Mouse (Mus musculus) liver, embryonic 13.5 days (tissue): Measurements from ENCODE around the gene Olfr462. TPM values are rescaled to one million over a fixed set of nuclear protein-coding genes. Genes with fewer than 3 reads are reported as not detected.

Experiments used
- ATAC-seq: fragments of 200-750 bp; cut with Nextera tagmentation; 2 replicates; pipeline ENCODE4 v1.8.0; 2017; ENCODE audit warnings: low read depth, mild to moderate bottlenecking, moderate number of reproducible peaks, moderate library complexity
- DNase-seq: peaks from one replicate; pipeline ENCODE4 v3.0.0; 2022
- H3K27ac ChIP-seq: fragments of 300-500 bp; sonication (generic); 2 replicates; pipeline ENCODE4 v1.5.1; 2015; ENCODE audit warnings: moderate library complexity, mild to moderate bottlenecking, inconsistent platforms
- H3K27me3 ChIP-seq: fragments of 300-500 bp; sonication (generic); 2 replicates; pipeline ENCODE4 v1.6.1; 2015; ENCODE audit warnings: mild to moderate bottlenecking, inconsistent platforms
- H3K36me3 ChIP-seq: fragments of 300-500 bp; sonication (generic); 2 replicates; pipeline ENCODE4 v1.6.1; 2015; ENCODE audit warnings: mild to moderate bottlenecking, inconsistent platforms
- H3K4me1 ChIP-seq: fragments of 300-500 bp; sonication (generic); replicated peaks from 2 replicates; pipeline ENCODE4 v1.6.1; 2015; ENCODE audit warnings: inconsistent platforms
- H3K4me2 ChIP-seq: fragments of 300-500 bp; sonication (generic); 2 replicates; pipeline ENCODE4 v1.6.1; 2015; ENCODE audit warnings: inconsistent platforms, mild to moderate bottlenecking, moderate library complexity
- H3K4me3 ChIP-seq: fragments of 300-500 bp; sonication (generic); replicated peaks from 2 replicates; pipeline ENCODE4 v1.5.1; 2015; ENCODE audit warnings: mild to moderate bottlenecking, inconsistent platforms
- H3K9ac ChIP-seq: fragments of 300-500 bp; sonication (generic); 2 replicates; pipeline ENCODE4 v1.6.1; 2015; ENCODE audit warnings: mild to moderate bottlenecking, inconsistent platforms
- H3K9me3 ChIP-seq: fragments of 300-500 bp; sonication (generic); replicated peaks from 2 replicates; pipeline ENCODE4 v1.6.1; 2016; ENCODE audit warnings: inconsistent platforms
- WGBS: fragments of 180-500 bp; shearing (Covaris S2); methylation state at CpG from one replicate; pipeline ENCODE4 v1.1.7; 2015; ENCODE audit not compliant: insufficient replicate concordance; 5-methylcytosine and 5-hydroxymethylcytosine counted together
- polyA plus RNA-seq: library from polyadenylated mRNA; unstranded; fragments of >200 nt; fragmentation: Nextera tagmentation; extraction: Ambion mirVana; gene quantifications from 2 replicates; pipeline ENCODE4 v1.2.1, GENCODE M21; 2015

Olfr462 gene
- not detected in 2 replicates for polyA plus RNA-seq

GRCm38 (mm10) chr11:87892168-87892567, at the start of gene Olfr462:
Gene Olfr462 (minus strand): TSS chr11:87892268.
- H3K4me1 ChIP-seq, result no peaks in the 10 kb centered on the region
- no peaks in the 10 kb centered on the region for H3K36me3 ChIP-seq
- DNase-seq (no peak), ATAC-seq (no peak)
- H3K9ac ChIP-seq, result no peak within 1 kb of the TSS
- no peak within 1 kb of the TSS for H3K4me2 ChIP-seq
- no peaks in the 10 kb centered on the region for H3K27me3 ChIP-seq
- 66% methylated on average over 6 of the region's 6 CpGs for WGBS
- H3K9me3 ChIP-seq, result no peaks in the 10 kb centered on the region
- no peak within 1 kb of the TSS for H3K27ac ChIP-seq
- no peak within 1 kb of the TSS for H3K4me3 ChIP-seq

- DNase-seq (no peak), ATAC-seq (no peak)
- 44% methylated on average over 3 of the region's 3 CpGs for WGBS
- Histone ChIP-seq H3K4me3 (no peak overlapping the region), H3K9ac (no peak overlapping the region), H3K36me3 (no peaks in the 10 kb centered on the region), H3K9me3 (no peaks in the 10 kb centered on the region), H3K27ac (no peak overlapping the region), H3K27me3 (no peaks in the 10 kb centered on the region), H3K4me1 (no peaks in the 10 kb centered on the region), H3K4me2 (no peak overlapping the region)
Observed at GRCm38 (mm10) chr11:87935467-87935866, 43.4 kb upstream of the Olfr462 start.

GRCm38 (mm10) chr11:87933731-87934130, 41.7 kb upstream of the Olfr462 start:
- H3K9ac ChIP-seq, result no peak overlapping the region
- H3K36me3 ChIP-seq, result no peaks in the 10 kb centered on the region
- no peaks in the 10 kb centered on the region for H3K9me3 ChIP-seq
- 48% methylated on average over 2 of the region's 2 CpGs for WGBS
- no peak overlapping the region for H3K4me2 ChIP-seq
- no peak for DNase-seq
- H3K4me1 ChIP-seq, result no peaks in the 10 kb centered on the region
- H3K27me3 ChIP-seq, result no peaks in the 10 kb centered on the region
- H3K27ac ChIP-seq, result no peak overlapping the region
- ATAC-seq, result no peak
- H3K4me3 ChIP-seq, result no peak overlapping the region

GRCm38 (mm10) chr11:87930348-87930747, 38.3 kb upstream of the Olfr462 start:
- no peak for DNase-seq
- 74% methylated on average over 2 of the region's 2 CpGs for WGBS

GRCm38 (mm10) chr11:87920966-87921365, 28.9 kb upstream of the Olfr462 start, which contains the start of gene Olfr464:
Gene Olfr464 (minus strand): TSS chr11:87920967.
- H3K4me3 ChIP-seq, result no peak within 1 kb of the TSS
- no peaks in the 10 kb centered on the region for H3K9me3 ChIP-seq
- WGBS, result 25% methylated on average over 5 of the region's 5 CpGs
- H3K4me2 ChIP-seq, result no peak within 1 kb of the TSS
- H3K4me1 ChIP-seq, result no peaks in the 10 kb centered on the region
- H3K36me3 ChIP-seq, result no peaks in the 10 kb centered on the region
- no peak within 1 kb of the TSS for H3K9ac ChIP-seq
- no peaks in the 10 kb centered on the region for H3K27me3 ChIP-seq
- no peak for ATAC-seq
- no peak within 1 kb of the TSS for H3K27ac ChIP-seq
- DNase-seq, result peak; percentile 7

More at GRCm38 (mm10) chr11:87930348-87930747, 38.3 kb upstream of the Olfr462 start:
- Histone ChIP-seq H3K4me2 (no peak overlapping the region), H3K4me3 (no peak overlapping the region), H3K27ac (no peak overlapping the region), H3K4me1 (no peaks in the 10 kb centered on the region), H3K36me3 (no peaks in the 10 kb centered on the region), H3K9me3 (no peaks in the 10 kb centered on the region), H3K9ac (no peak overlapping the region), H3K27me3 (no peaks in the 10 kb centered on the region)
- no peak for ATAC-seq

GRCm38 (mm10) chr11:87920301-87920700, 28.2 kb upstream of the Olfr462 start:
- no peaks in the 10 kb centered on the region for H3K9me3 ChIP-seq
- H3K27me3 ChIP-seq, result no peaks in the 10 kb centered on the region
- no peaks in the 10 kb centered on the region for H3K36me3 ChIP-seq
- H3K9ac ChIP-seq, result no peak overlapping the region
- H3K27ac ChIP-seq, result no peak overlapping the region
- ATAC-seq (no peak), DNase-seq (no peak)
- 65% methylated on average over 2 of the region's 2 CpGs for WGBS
- H3K4me2 ChIP-seq, result no peak overlapping the region
- H3K4me1 ChIP-seq, result no peaks in the 10 kb centered on the region
- no peak overlapping the region for H3K4me3 ChIP-seq

DNA sequence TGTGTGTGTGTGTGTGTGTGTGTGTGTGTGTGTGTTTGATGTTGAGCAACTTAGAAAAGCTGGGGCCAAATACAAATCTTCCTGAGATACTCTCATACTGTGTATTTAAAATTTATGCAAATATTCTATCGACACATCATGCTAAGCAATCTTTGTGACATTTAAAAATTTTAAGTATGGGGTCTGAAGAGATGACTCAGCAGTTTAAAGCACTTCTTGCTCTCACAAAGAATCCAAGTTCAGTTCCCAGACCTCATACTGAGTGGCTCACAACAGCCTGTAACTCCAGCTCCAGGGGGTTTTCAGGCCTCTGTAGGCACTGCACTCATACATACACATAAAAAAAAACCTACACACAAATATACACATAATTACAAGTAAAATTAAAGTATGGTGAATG, 23.9 kb upstream of the Olfr462 start:
- Histone ChIP-seq H3K4me3 (no peak overlapping the region), H3K27me3 (no peaks in the 10 kb centered on the region), H3K27ac (no peak overlapping the region), H3K4me2 (no peak overlapping the region), H3K9me3 (no peaks in the 10 kb centered on the region), H3K9ac (no peak overlapping the region), H3K4me1 (no peaks in the 10 kb centered on the region), H3K36me3 (no peaks in the 10 kb centered on the region)
- no peak for DNase-seq
- WGBS, result 71% methylated on average over 1 of the region's 1 CpGs
- ATAC-seq, result no peak

DNA sequence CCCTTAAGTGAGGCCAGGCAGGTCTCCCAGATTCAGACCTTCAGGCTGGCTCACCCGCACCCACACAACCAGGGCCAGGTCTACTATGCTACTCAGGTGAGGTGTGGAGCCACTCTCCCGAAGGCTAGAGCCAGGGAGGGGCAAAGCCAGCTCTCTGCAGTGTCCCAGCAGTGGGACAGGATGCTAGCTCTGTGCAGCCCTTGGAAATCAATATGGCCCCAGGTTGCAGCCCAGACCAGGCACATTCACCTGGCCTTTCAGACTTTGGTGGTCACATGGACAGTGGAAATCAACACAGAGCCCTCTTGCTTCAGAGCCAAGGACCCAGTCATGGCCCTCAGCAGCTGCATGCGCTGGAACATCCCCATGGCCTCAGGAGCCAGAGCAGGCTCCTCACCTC, 12.3 kb upstream of the Olfr462 start:
- Histone ChIP-seq H3K4me1 (no peaks in the 10 kb centered on the region), H3K9me3 (no peaks in the 10 kb centered on the region), H3K27ac (no peak overlapping the region), H3K4me2 (no peak overlapping the region), H3K9ac (no peak overlapping the region), H3K4me3 (no peak overlapping the region), H3K27me3 (0 out of 2 replicates have a peak, but pooled peaks cover 2% of the 10 kb centered on the region), H3K36me3 (no peaks in the 10 kb centered on the region)
- 57% methylated on average over 3 of the region's 3 CpGs for WGBS
- no peak for ATAC-seq
- DNase-seq, result no peak

- Histone ChIP-seq H3K4me2 (no peak within 1 kb of the TSS), H3K9ac (no peak within 1 kb of the TSS), H3K4me1 (no peaks in the 10 kb centered on the region), H3K4me3 (no peak within 1 kb of the TSS), H3K27ac (no peak within 1 kb of the TSS), H3K9me3 (no peaks in the 10 kb centered on the region), H3K27me3 (peaks cover 2% of the 10 kb centered on the region; the same call in 1 of the 2 replicates), H3K36me3 (no peaks in the 10 kb centered on the region)
- no peak for ATAC-seq
- no peak for DNase-seq
Observed at GRCm38 (mm10) chr11:87897287-87897686, 5.2 kb upstream of the Olfr462 start, which contains the start of gene Olfr463. Gene Olfr463 (minus strand): TSS chr11:87897387.

DNA sequence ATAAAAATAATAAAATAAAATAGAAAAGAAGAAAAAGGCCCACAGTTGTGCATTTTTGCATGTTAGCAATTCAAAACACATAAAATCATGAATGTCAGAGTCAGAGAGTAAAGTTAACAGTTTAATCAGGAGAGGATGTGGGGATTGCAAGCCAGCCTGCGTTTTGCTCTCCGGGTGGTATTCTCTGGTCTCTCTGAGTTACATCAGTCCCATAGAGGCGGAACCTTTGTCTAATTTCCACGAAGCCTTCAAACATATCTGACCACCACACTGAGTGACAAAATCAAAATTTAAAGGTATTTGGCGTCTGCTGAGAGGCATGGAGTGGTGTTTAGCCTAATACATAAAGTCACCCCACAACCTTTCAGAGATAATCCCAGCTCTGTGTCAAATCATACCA, 7.2 kb downstream of the Olfr462 start:
- Histone ChIP-seq H3K4me3 (no peak overlapping the region), H3K9me3 (no peaks in the 10 kb centered on the region), H3K4me2 (no peak overlapping the region), H3K4me1 (no peaks in the 10 kb centered on the region), H3K27me3 (0 out of 2 replicates have a peak, but pooled peaks cover 3% of the 10 kb centered on the region), H3K9ac (no peak overlapping the region), H3K36me3 (no peaks in the 10 kb centered on the region), H3K27ac (no peak overlapping the region)
- WGBS, result 55% methylated on average over 5 of the region's 5 CpGs
- DNase-seq, result no peak
- ATAC-seq, result no peak

DNA sequence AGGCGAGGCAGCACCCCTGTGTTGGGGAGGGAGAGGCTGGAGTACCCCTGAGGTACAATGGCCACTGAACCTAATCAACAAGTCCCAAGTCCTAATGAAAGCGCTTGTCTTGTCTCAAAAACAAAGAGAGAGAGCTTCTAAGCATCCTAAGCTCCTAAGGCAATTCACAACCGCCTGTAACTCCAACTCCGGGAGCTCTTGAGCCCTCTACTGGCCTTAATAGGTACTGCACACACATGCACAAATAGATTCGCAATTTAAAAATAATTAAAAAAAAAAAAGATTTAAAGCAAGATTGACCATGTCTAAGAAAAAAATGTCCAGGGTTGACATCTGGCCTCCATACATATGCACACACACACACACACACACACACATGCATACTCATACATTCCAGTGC, 8.6 kb downstream of the Olfr462 start:
- no peak overlapping the region for H3K9ac ChIP-seq
- 0 out of 2 replicates have a peak, but pooled peaks cover 3% of the 10 kb centered on the region for H3K27me3 ChIP-seq
- no peaks in the 10 kb centered on the region for H3K9me3 ChIP-seq
- H3K4me1 ChIP-seq, result no peaks in the 10 kb centered on the region
- H3K36me3 ChIP-seq, result no peaks in the 10 kb centered on the region
- ATAC-seq, result no peak
- 35% methylated on average over 5 of the region's 5 CpGs for WGBS
- H3K4me3 ChIP-seq, result no peak overlapping the region
- no peak overlapping the region for H3K4me2 ChIP-seq
- no peak overlapping the region for H3K27ac ChIP-seq
- DNase-seq, result no peak

DNA sequence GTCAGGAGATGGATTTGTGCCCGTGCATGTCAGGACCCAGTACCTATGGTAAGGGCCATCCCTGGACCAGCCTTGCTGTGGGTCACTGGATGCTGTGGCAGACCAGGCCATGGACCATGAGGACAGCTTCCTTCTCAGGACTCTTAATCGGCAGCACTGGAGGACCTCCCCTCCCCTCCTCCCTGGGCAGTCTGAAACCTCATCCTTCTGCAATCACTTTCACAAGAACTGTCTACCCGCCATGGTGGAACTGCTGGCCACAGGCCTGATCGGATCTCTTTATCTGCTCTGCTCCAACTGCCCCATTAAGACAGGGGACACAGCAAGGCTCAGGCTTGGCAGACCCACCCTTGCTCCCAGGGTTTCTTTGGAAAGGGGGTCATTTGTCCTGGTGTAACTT, 10.4 kb downstream of the Olfr462 start:
- 46% methylated on average over 4 of the region's 4 CpGs for WGBS
- no peaks in the 10 kb centered on the region for H3K4me1 ChIP-seq
- ATAC-seq (no peak), DNase-seq (no peak)
- H3K4me2 ChIP-seq, result no peak overlapping the region
- H3K4me3 ChIP-seq, result no peak overlapping the region
- H3K36me3 ChIP-seq, result no peaks in the 10 kb centered on the region
- H3K27me3 ChIP-seq, result 0 out of 2 replicates have a peak, but pooled peaks cover 3% of the 10 kb centered on the region
- no peak overlapping the region for H3K27ac ChIP-seq
- no peak overlapping the region for H3K9ac ChIP-seq
- H3K9me3 ChIP-seq, result no peaks in the 10 kb centered on the region
